Mouse (Mus musculus) olfactory bulb, adult 2 months (tissue): Measurements from ENCODE around the gene Pth2.

ENCODE experiments used
- CTCF ChIP-seq: fragments of 200-500 bp; IDR thresholded peaks from 2 replicates; pipeline ENCODE4 v1.5.1; 2012; ENCODE audit warnings: low read depth, mild to moderate bottlenecking, low read length, moderate library complexity; ENCODE audit not compliant: insufficient read depth
- POLR2A ChIP-seq: fragments of 200-500 bp; IDR thresholded peaks from 2 replicates; pipeline ENCODE4 v1.6.1; 2012; ENCODE audit warnings: mild to moderate bottlenecking, low read depth, low read length, moderate library complexity; ENCODE audit not compliant: insufficient read depth

- TF ChIP-seq POLR2A: no peak
- no peak for TF ChIP-seq CTCF
Observed at GRCm38 (mm10) chr7:45157459-45157858, 23.3 kb upstream of the Pth2 start.
